Mouse (Mus musculus): ENCODE measurements at regions not wholly inside any gene's neighbourhood (a gene's known extent, or its start where the extent isn't known, plus 50 kb on each side); places are given as distances from the start of the nearest gene placed in this dataset.

- ATAC-seq (ENCODE audit: insufficient read depth): no peak
- H3K4me1 ChIP-seq (replicated peaks; ENCODE audit: control insufficient read depth in 2 of 2, insufficient read depth in 2 of 2, low read length in 1 of 2): peaks cover 0 to 3% of the 10 kb centered on the region in 2 experiments; a peak in 1 of 4 replicates
- H3K27ac ChIP-seq: no peak overlapping the region
- no peak overlapping the region for H3K9ac ChIP-seq (replicated peaks)
- no peaks in the 10 kb centered on the region for H3K27me3 ChIP-seq (ENCODE audit: control insufficient read depth, insufficient read depth, low read length)
- H3K4me3 ChIP-seq (ENCODE audit: insufficient read depth in 1 of 2, low read depth in 2 of 2, low read length in 2 of 2): no peak overlapping the region
- 18% methylated on average over 5 of the region's 5 CpGs for WGBS (ENCODE audit: insufficient replicate concordance)
- no peaks in the 10 kb centered on the region for H3K36me3 ChIP-seq (replicated peaks; ENCODE audit: control insufficient read depth, insufficient read depth, low read depth)
- no peak overlapping the region for H3K4me2 ChIP-seq (ENCODE audit: low read depth)
- no peaks in the 10 kb centered on the region for H3K9me3 ChIP-seq (ENCODE audit: control insufficient read depth, low read length)
- DNase-seq (ENCODE audit: low read depth in 3 of 3, low spot score in 3 of 3): no peak
- TF ChIP-seq CTCF (IDR thresholded peaks at IDR 0.05; ENCODE audit: low read depth): no peak
- TF ChIP-seq EP300 (IDR thresholded peaks at IDR 0.05; ENCODE audit: low read depth): no peak
Measured at GRCm38 (mm10) chr10:43751881-43752675, 149.5 kb downstream of the Qrsl1 start.

DNA sequence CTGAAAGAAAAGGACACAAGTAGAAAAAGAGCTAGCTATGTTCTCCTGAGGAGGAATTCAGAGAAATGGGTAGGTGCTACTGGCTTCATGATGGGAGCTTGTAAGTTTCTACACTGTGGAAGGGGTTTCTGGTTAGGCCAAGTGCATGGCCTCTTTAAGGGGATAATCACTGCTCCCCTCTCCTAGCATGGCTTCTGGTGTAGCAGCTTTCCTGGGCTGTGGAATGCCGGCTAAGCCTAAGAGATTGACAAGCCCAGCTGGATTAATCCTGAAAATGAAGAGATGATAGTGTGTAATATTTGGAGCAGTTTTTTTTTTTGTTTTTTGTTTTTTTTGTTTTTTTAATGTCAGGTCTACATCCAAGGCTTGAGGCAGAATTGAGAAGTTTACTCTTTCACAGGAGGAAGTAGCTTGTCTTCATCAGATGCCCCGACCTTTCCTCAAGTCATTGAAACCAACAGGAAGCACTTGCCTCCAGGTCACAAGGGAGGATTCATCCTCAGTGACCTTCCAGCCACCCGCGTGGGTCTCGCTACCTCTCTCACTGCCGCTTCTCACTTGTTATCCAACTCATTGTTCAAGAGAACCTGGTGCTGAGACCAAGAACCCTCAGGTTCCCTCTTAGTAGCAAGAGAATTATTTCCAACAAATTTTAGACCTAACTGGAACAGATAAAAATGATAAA, 144.5 kb downstream of the Qrsl1 start:
- H3K36me3 ChIP-seq (replicated peaks; ENCODE audit: control insufficient read depth, insufficient read depth, low read depth): no peaks in the 10 kb centered on the region
- H3K4me1 ChIP-seq (replicated peaks; ENCODE audit: control insufficient read depth in 2 of 2, insufficient read depth in 2 of 2, low read length in 1 of 2): peaks cover 4 to 17% of the 10 kb centered on the region in 2 experiments; a peak in 3 of 4 replicates
- no peak overlapping the region for H3K4me2 ChIP-seq (ENCODE audit: low read depth)
- H3K9ac ChIP-seq (replicated peaks): no peak overlapping the region
- no peak for ATAC-seq (ENCODE audit: insufficient read depth)
- H3K27me3 ChIP-seq (ENCODE audit: control insufficient read depth, insufficient read depth, low read length): no peaks in the 10 kb centered on the region
- DNase-seq (ENCODE audit: low read depth in 3 of 3, low spot score in 3 of 3): no peak
- H3K9me3 ChIP-seq (ENCODE audit: control insufficient read depth, low read length): no peaks in the 10 kb centered on the region
- H3K4me3 ChIP-seq (ENCODE audit: insufficient read depth in 1 of 2, low read depth in 2 of 2, low read length in 2 of 2): no peak overlapping the region
- H3K27ac ChIP-seq: no peak overlapping the region
- TF ChIP-seq CTCF (IDR thresholded peaks at IDR 0.05; ENCODE audit: low read depth): no peak
- TF ChIP-seq EP300 (IDR thresholded peaks at IDR 0.05; ENCODE audit: low read depth): no peak
- 45% methylated on average over 6 of the region's 6 CpGs for WGBS (ENCODE audit: insufficient replicate concordance)

- no peak for ATAC-seq (ENCODE audit: insufficient read depth)
- no peak overlapping the region for H3K4me3 ChIP-seq (ENCODE audit: insufficient read depth in 1 of 2, low read depth in 2 of 2, low read length in 2 of 2)
- H3K27me3 ChIP-seq (ENCODE audit: control insufficient read depth, insufficient read depth, low read length): no peaks in the 10 kb centered on the region
- H3K9ac ChIP-seq (replicated peaks): no peak overlapping the region
- DNase-seq (ENCODE audit: low read depth in 3 of 3, low spot score in 3 of 3): no peak
- peaks cover 4 to 20% of the 10 kb centered on the region in 2 experiments; a peak in 3 of 4 replicates for H3K4me1 ChIP-seq (replicated peaks; ENCODE audit: control insufficient read depth in 2 of 2, insufficient read depth in 2 of 2, low read length in 1 of 2)
- no peak overlapping the region for H3K4me2 ChIP-seq (ENCODE audit: low read depth)
- no peak overlapping the region for H3K27ac ChIP-seq
- 35% methylated on average over 9 of the region's 10 CpGs for WGBS (ENCODE audit: insufficient replicate concordance)
- TF ChIP-seq CTCF (IDR thresholded peaks at IDR 0.05; ENCODE audit: low read depth) (no peak), EP300 (IDR thresholded peaks at IDR 0.05; ENCODE audit: low read depth) (no peak)
- H3K9me3 ChIP-seq (ENCODE audit: control insufficient read depth, low read length): no peaks in the 10 kb centered on the region
- no peaks in the 10 kb centered on the region for H3K36me3 ChIP-seq (replicated peaks; ENCODE audit: control insufficient read depth, insufficient read depth, low read depth)
Measured at GRCm38 (mm10) chr10:43758124-43759025, 143.2 kb downstream of the Qrsl1 start.

GRCm38 (mm10) chr10:43759186-43759905, 142.2 kb downstream of the Qrsl1 start:
- H3K27ac ChIP-seq: no peak overlapping the region

More at GRCm38 (mm10) chr10:43759186-43759905, 142.2 kb downstream of the Qrsl1 start:
- no peaks in the 10 kb centered on the region for H3K27me3 ChIP-seq (ENCODE audit: control insufficient read depth, insufficient read depth, low read length)
- DNase-seq (ENCODE audit: low read depth in 3 of 3, low spot score in 3 of 3) (no peak), ATAC-seq (ENCODE audit: insufficient read depth) (no peak)
- TF ChIP-seq EP300 (IDR thresholded peaks at IDR 0.05; ENCODE audit: low read depth) (no peak), CTCF (IDR thresholded peaks at IDR 0.05; ENCODE audit: low read depth) (no peak)
- no peaks in the 10 kb centered on the region for H3K9me3 ChIP-seq (ENCODE audit: control insufficient read depth, low read length)
- no peak overlapping the region for H3K4me2 ChIP-seq (ENCODE audit: low read depth)
- no peaks in the 10 kb centered on the region for H3K36me3 ChIP-seq (replicated peaks; ENCODE audit: control insufficient read depth, insufficient read depth, low read depth)
- no peak overlapping the region for H3K4me3 ChIP-seq (ENCODE audit: insufficient read depth in 1 of 2, low read depth in 2 of 2, low read length in 2 of 2)
- H3K9ac ChIP-seq (replicated peaks): no peak overlapping the region
- 63% methylated on average over 14 of the region's 14 CpGs for WGBS (ENCODE audit: insufficient replicate concordance)
- peaks cover 4 to 20% of the 10 kb centered on the region in 2 experiments; a peak in 3 of 4 replicates for H3K4me1 ChIP-seq (replicated peaks; ENCODE audit: control insufficient read depth in 2 of 2, insufficient read depth in 2 of 2, low read length in 1 of 2)
